8 mouse cellular contexts compared by ENCODE assay signal in genomic region chr3:52030114-52030513, GRCm38 (mm10).
A peak's percentile ranks its signal among the peaks of the same experiment; 100 is the strongest.
DNase-seq lines count a peak whose midpoint lies in the region; ATAC-seq lines count a peak whose summit lies in the region.

No protein-coding gene starts in this region.

- H3K36me3 ChIP-seq in hindbrain, embryonic 12.5 days = no peaks in the 10 kb centered on the region
- no peaks in the 10 kb centered on the region for H3K36me3 ChIP-seq in lung, embryonic 16.5 days (ENCODE audit: control insufficient read depth, insufficient read depth, low read length)

- H3K27me3 ChIP-seq in hindbrain, embryonic 12.5 days = no peaks in the 10 kb centered on the region
- H3K27me3 ChIP-seq in lung, embryonic 16.5 days (ENCODE audit: control insufficient read depth, insufficient read depth, low read depth, low read length) = no peaks in the 10 kb centered on the region

- H3K27ac ChIP-seq in hindbrain, embryonic 12.5 days = 0 out of 2 replicates have a peak overlapping the region, but pooled peaks have one; percentile 35
- H3K27ac ChIP-seq in lung, embryonic 16.5 days (ENCODE audit: low read length) = peak overlapping the region; percentile 80

- H3K4me2 ChIP-seq in hindbrain, embryonic 12.5 days (replicated peaks) = peak overlapping the region; percentile 30; the same call in 1 of the 2 replicates
- peak overlapping the region; percentile 54 for H3K4me2 ChIP-seq in lung, embryonic 16.5 days (ENCODE audit: low read depth, low read length)

- H3K9me3 ChIP-seq in hindbrain, embryonic 12.5 days (replicated peaks) = no peaks in the 10 kb centered on the region
- H3K9me3 ChIP-seq in lung, embryonic 16.5 days (ENCODE audit: control insufficient read depth, low read length) = no peaks in the 10 kb centered on the region

- ATAC-seq in hindbrain, embryonic 12.5 days (ENCODE audit: low FRiP score) = 0 out of 2 replicates have a peak, but pooled peaks have one; percentile 20
- ATAC-seq in lung, embryonic 16.5 days (ENCODE audit: low read depth) = peak; percentile 75

- intact Hi-C loops in heart, postnatal 25 days (cut with DNase I) = no loop called here
- intact Hi-C loops in left cerebral cortex, postnatal 14 days (cut with DNase I) = no loop called here

- peaks cover 29% of the 10 kb centered on the region for H3K4me1 ChIP-seq in hindbrain, embryonic 12.5 days
- peaks cover 38% of the 10 kb centered on the region for H3K4me1 ChIP-seq in lung, embryonic 16.5 days (replicated peaks; ENCODE audit: control insufficient read depth, insufficient read depth, low read length)

- H3K4me3 ChIP-seq in hindbrain, embryonic 12.5 days = no peak overlapping the region; the same call in 1 of the 2 replicates
- peak overlapping the region; percentile 28 for H3K4me3 ChIP-seq in lung, embryonic 16.5 days (ENCODE audit: low read length)

- DNase-seq in heart, adult 11 months = peak; percentile 90
- DNase-seq in heart, postnatal 25 days (ENCODE audit: low spot score) = no peak
- DNase-seq in CD4-positive, CD25-positive, alpha-beta regulatory T cell, adult 2 months (ENCODE audit: low read depth, low spot score) = peak; percentile 51
- DNase-seq in cerebellum, postnatal 14 days = no peak
- no peak for DNase-seq in left cerebral cortex, postnatal 14 days (ENCODE audit: low spot score in 2 of 2)
- DNase-seq in layer of hippocampus, adult 8-10 months (ENCODE audit: low spot score in 2 of 2) = no peak

- H3K9ac ChIP-seq in hindbrain, embryonic 12.5 days = no peak overlapping the region
- peak overlapping the region; percentile 46 for H3K9ac ChIP-seq in lung, embryonic 16.5 days (ENCODE audit: low read length)

- 51% methylated on average over 10 of the region's 10 CpGs for WGBS in hindbrain, embryonic 12.5 days
- WGBS in lung, embryonic 16.5 days = 28% methylated on average over 10 of the region's 10 CpGs

Comparison
In these comparisons a context has a peak if more than half of its experiments do, and no peak if none do; other contexts are left out.
1. DNase-seq: peak in heart, adult 11 months (single experiment) and CD4-positive, CD25-positive, alpha-beta regulatory T cell, adult 2 months (single experiment); none in heart, postnatal 25 days (single experiment), cerebellum, postnatal 14 days (0 of 2), left cerebral cortex, postnatal 14 days (0 of 2) and layer of hippocampus, adult 8-10 months (0 of 2).